Mouse (Mus musculus) CD4-positive, CD25-positive, alpha-beta regulatory T cell, adult 2 months (primary cell): ENCODE results near the gene Nxn.
A peak's percentile ranks its signal among the peaks of the same experiment; 100 is the strongest.

Experiments used
- DNase-seq: peaks from one replicate; pipeline ENCODE4 v3.0.0-alpha.2; 2012; ENCODE audit warnings: low read depth, low spot score

Nxn gene

GRCm38 (mm10) chr11:76363178-76363577 is 35.8 kb downstream of the Nxn start:
- no peak for DNase-seq

- no peak for DNase-seq
These were observed 37.5 kb downstream of the Nxn start for GRCm38 (mm10) chr11:76361422-76361821.

- no peak for DNase-seq
These were observed 38.7 kb downstream of the Nxn start for GRCm38 (mm10) chr11:76360255-76360654.

GRCm38 (mm10) chr11:76358628-76359320 is 40.2 kb downstream of the Nxn start:
- DNase-seq, result no peak

GRCm38 (mm10) chr11:76357464-76357863 is 41.5 kb downstream of the Nxn start:
- DNase-seq, result no peak

GRCm38 (mm10) chr11:76356091-76356490 is 42.8 kb downstream of the Nxn start:
- no peak for DNase-seq

GRCm38 (mm10) chr11:76355425-76355824 is 43.5 kb downstream of the Nxn start:
- DNase-seq, result no peak

GRCm38 (mm10) chr11:76352861-76353558 is 45.9 kb downstream of the Nxn start:
- no peak for DNase-seq

GRCm38 (mm10) chr11:76351624-76352011 is 47.3 kb downstream of the Nxn start:
- no peak for DNase-seq

GRCm38 (mm10) chr11:76350931-76351623 is 47.9 kb downstream of the Nxn start:
- DNase-seq, result no peak

- no peak for DNase-seq
These were observed 49.1 kb downstream of the Nxn start for GRCm38 (mm10) chr11:76349833-76350232.

- no peak for DNase-seq
These were observed 51.4 kb downstream of the Nxn start for GRCm38 (mm10) chr11:76347589-76347988.

GRCm38 (mm10) chr11:76343031-76343430 is 55.9 kb downstream of the Nxn start:
- no peak for DNase-seq

GRCm38 (mm10) chr11:76341884-76342645 is 56.9 kb downstream of the Nxn start:
- DNase-seq, result no peak

GRCm38 (mm10) chr11:76341163-76341562 is 57.8 kb downstream of the Nxn start:
- no peak for DNase-seq

- no peak for DNase-seq
These were observed 59.1 kb downstream of the Nxn start for GRCm38 (mm10) chr11:76339830-76340229.

GRCm38 (mm10) chr11:76339141-76339540 is 59.8 kb downstream of the Nxn start:
- DNase-seq, result no peak

- no peak for DNase-seq
These were observed 60.3 kb downstream of the Nxn start for GRCm38 (mm10) chr11:76338656-76339055.

GRCm38 (mm10) chr11:76337764-76338163 is 61.2 kb downstream of the Nxn start:
- DNase-seq, result peak; percentile 23

GRCm38 (mm10) chr11:76337236-76337635 is 61.7 kb downstream of the Nxn start:
- no peak for DNase-seq

GRCm38 (mm10) chr11:76336224-76336623 is 62.7 kb downstream of the Nxn start:
- DNase-seq, result no peak

- no peak for DNase-seq
These were observed 64.0 kb downstream of the Nxn start for GRCm38 (mm10) chr11:76334966-76335365.
